Mouse (Mus musculus) neural tube, embryonic 11.5 days (tissue): ENCODE results near the gene Mmp9. TPM values are rescaled to one million over a fixed set of nuclear protein-coding genes. Genes with fewer than 3 reads are reported as not detected.

Experiments used
- ATAC-seq: fragments of 200-750 bp; cut with Nextera tagmentation; 2 replicates; pipeline ENCODE4 v1.8.0; 2017; ENCODE audit warnings: moderate number of reproducible peaks, mild to moderate bottlenecking, moderate TSS enrichment, moderate library complexity; ENCODE audit not compliant: insufficient read depth, low FRiP score, low TSS enrichment
- DNase-seq: peaks from one replicate; pipeline ENCODE4 v3.0.0-alpha.2; 2015; ENCODE audit warnings: low spot score
- H3K27ac ChIP-seq: fragments of 300-500 bp; sonication (generic); 2 replicates; pipeline ENCODE4 v1.5.1; 2014; ENCODE audit warnings: low read depth, mild to moderate bottlenecking, low read length
- H3K27me3 ChIP-seq: fragments of 300-500 bp; sonication (generic); 2 replicates; pipeline ENCODE4 v1.6.1; 2014; ENCODE audit warnings: mild to moderate bottlenecking, low read length, mixed read lengths; ENCODE audit not compliant: control insufficient read depth, insufficient read depth
- H3K36me3 ChIP-seq: fragments of 300-500 bp; sonication (generic); 2 replicates; pipeline ENCODE4 v1.6.1; 2014; ENCODE audit warnings: mild to moderate bottlenecking, low read length, moderate library complexity, mixed read lengths; ENCODE audit not compliant: control insufficient read depth, insufficient read depth
- H3K4me1 ChIP-seq: fragments of 300-500 bp; sonication (generic); 2 replicates; pipeline ENCODE4 v1.6.1; 2014; ENCODE audit warnings: low read length, mixed read lengths; ENCODE audit not compliant: control insufficient read depth, insufficient read depth
- H3K4me2 ChIP-seq: fragments of 300-500 bp; sonication (generic); 2 replicates; pipeline ENCODE4 v1.6.1; 2014; ENCODE audit warnings: low read depth, mild to moderate bottlenecking, moderate library complexity
- H3K4me3 ChIP-seq: fragments of 300-500 bp; sonication (generic); 2 replicates; pipeline ENCODE4 v1.5.1; 2014; ENCODE audit warnings: low read depth, low read length
- H3K9ac ChIP-seq: fragments of 300-500 bp; sonication (generic); 2 replicates; pipeline ENCODE4 v1.6.1; 2014; ENCODE audit warnings: mild to moderate bottlenecking, low read length
- H3K9me3 ChIP-seq: fragments of 300-500 bp; sonication (generic); 2 replicates; pipeline ENCODE4 v1.6.1; 2016; ENCODE audit warnings: low read length; ENCODE audit not compliant: control insufficient read depth
- WGBS: fragments of 180-500 bp; shearing (Covaris S2); extraction: QIAGEN DNeasy Blood & Tissue Kit; methylation state at CpG from one replicate; pipeline ENCODE4 v1.1.7; 2014; 5-methylcytosine and 5-hydroxymethylcytosine counted together
- polyA plus RNA-seq: library from polyadenylated mRNA; unstranded; fragments of >200 nt; fragmentation: Nextera tagmentation; extraction: Ambion mirVana; gene quantifications from 2 replicates; pipeline ENCODE4 v1.2.1, GENCODE M21; 2014

Mmp9 gene
- polyA plus RNA-seq, 1 experiment from 2014 or later = 2.1 TPM

DNA sequence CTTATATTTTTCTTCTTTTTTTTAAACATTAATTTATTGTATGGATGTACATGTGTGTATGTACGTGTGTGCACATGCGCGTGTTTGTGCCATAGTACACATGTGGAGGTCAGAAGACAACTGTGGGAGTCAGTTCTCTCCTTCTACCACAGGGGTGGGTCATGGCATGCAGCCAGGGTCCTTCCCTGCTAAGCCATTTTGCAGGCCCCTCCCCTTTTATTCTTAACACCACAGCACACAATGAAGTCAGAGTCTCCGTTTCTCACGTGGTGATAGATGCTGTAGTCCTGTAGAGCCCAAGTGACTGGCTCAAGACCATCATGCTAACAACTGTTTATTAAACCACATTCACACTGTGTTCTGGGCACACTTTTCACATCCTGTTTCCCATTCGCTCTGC is 45.4 kb downstream of the Mmp9 start:
- Histone ChIP-seq H3K27me3 (no peaks in the 10 kb centered on the region), H3K4me1 (no peaks in the 10 kb centered on the region), H3K36me3 (no peaks in the 10 kb centered on the region), H3K9me3 (no peaks in the 10 kb centered on the region), H3K9ac (no peak overlapping the region), H3K27ac (no peak overlapping the region), H3K4me3 (no peak overlapping the region), H3K4me2 (no peak overlapping the region)
- ATAC-seq (no peak), DNase-seq (no peak)
- WGBS = 83% methylated on average over 6 of the region's 6 CpGs

DNA sequence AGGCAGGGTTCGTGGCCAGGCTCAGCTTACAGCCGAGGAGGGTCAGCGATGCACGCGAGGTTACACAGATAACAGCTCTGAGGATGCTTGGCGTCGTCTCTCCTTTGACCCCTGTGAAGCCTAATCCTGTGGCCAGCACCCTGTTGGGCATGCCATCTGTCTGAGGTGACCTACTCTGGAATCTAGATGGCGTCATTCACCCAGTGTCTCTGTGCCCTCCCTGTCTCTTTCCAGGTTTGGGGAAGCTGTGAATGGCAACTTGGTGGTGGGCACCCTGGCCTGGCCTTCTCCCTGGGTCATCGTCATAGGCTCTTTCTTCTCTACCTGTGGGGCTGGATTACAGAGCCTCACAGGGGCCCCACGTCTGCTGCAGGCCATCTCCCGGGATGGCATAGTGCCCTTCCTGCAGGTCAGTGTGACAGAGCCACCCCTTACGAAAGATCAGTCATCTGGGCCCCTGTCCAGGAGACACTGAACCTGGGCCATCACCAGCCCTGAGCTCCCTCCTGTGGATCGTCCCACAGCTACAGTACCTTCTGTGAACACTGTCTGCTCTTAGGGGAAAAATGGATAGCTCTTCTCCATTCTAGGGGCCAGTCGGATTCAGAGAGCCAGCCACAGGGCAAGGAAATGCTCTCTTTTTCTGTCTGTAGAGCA is 45.9 kb downstream of the Mmp9 start:
- H3K9me3 ChIP-seq = no peaks in the 10 kb centered on the region
- 82% methylated on average over 14 of the region's 14 CpGs for WGBS
- H3K36me3 ChIP-seq = no peaks in the 10 kb centered on the region
- no peak overlapping the region for H3K9ac ChIP-seq
- no peak overlapping the region for H3K4me3 ChIP-seq
- no peak for ATAC-seq
- no peak overlapping the region for H3K27ac ChIP-seq
- no peak for DNase-seq
- H3K4me1 ChIP-seq = no peaks in the 10 kb centered on the region
- no peak overlapping the region for H3K4me2 ChIP-seq
- H3K27me3 ChIP-seq = no peaks in the 10 kb centered on the region

DNA sequence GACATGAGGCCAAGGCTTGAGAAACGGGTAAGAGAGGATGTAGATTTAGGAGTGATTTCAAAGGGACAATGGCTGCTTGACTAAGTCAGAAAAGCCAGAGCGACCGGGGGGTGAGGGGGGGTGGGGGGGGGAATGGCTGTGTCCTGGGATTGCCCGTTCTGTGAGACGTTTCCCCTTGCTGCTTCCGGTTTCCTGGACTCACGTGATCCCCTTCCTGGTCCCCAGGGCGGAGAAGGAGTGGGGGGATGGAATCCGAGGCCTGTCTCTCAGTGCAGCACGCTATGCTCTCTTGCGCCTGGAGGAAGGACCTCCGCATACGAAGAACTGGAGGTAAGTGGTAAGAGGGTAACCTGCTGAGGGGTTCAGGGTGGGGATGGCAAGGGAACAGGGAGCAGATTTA is 48.2 kb downstream of the Mmp9 start:
- H3K4me1 ChIP-seq = no peaks in the 10 kb centered on the region
- DNase-seq (no peak), ATAC-seq (no peak)
- 71% methylated on average over 13 of the region's 13 CpGs for WGBS
- H3K27me3 ChIP-seq = no peaks in the 10 kb centered on the region
- H3K4me3 ChIP-seq = no peak overlapping the region
- H3K9me3 ChIP-seq = no peaks in the 10 kb centered on the region
- no peak overlapping the region for H3K9ac ChIP-seq
- H3K4me2 ChIP-seq = no peak overlapping the region
- no peaks in the 10 kb centered on the region for H3K36me3 ChIP-seq
- no peak overlapping the region for H3K27ac ChIP-seq

DNA sequence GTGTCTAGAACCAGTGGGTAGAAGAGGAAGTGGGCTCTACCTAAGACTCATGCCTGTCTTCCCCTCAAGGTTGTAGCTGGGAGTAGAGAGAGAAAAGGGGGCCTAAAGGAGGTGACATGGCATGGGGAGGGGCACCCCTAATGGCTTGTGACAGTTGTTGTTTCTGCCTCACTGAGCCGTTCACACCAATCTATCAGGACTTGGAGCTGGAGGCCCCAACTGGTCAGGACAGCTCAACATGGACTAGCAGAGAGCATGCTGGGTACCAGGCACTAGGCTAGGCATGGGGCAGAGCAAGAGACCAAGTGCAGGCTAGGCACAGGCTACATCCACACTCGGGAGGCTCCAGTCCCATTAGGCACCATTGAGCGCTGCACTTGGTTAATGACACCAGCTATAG is 50.5 kb downstream of the Mmp9 start:
- Histone ChIP-seq H3K4me3 (no peak overlapping the region), H3K9ac (no peak overlapping the region), H3K4me1 (no peaks in the 10 kb centered on the region), H3K9me3 (no peaks in the 10 kb centered on the region), H3K4me2 (no peak overlapping the region), H3K36me3 (no peaks in the 10 kb centered on the region; the same call in 1 of the 2 replicates), H3K27me3 (peaks cover 1% of the 10 kb centered on the region; the same call in 1 of the 2 replicates), H3K27ac (no peak overlapping the region)
- 72% methylated on average over 3 of the region's 3 CpGs for WGBS
- no peak for DNase-seq
- ATAC-seq = no peak

DNA sequence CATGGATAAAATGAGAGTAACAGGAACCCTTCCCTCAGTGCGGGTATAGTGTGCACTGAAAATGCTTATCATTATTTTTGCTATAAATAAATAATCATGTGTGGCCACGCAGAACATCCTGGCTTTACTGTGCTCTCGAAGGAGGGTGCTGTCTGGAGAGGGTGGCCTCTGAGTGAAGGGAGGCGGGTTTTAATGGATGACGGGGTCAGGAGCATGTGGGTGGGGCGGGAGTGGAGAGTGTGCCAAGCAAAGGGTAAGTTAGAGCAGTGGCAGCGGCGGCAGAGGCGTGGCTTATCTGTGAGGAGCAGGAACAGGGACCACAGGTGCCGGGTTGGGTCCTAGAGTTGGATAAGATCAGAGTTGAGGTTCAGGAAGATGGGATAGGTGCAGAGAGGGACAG is 51.2 kb downstream of the Mmp9 start:
- peaks cover 6% of the 10 kb centered on the region for H3K27me3 ChIP-seq
- no peaks in the 10 kb centered on the region for H3K9me3 ChIP-seq
- no peak overlapping the region for H3K27ac ChIP-seq
- H3K9ac ChIP-seq = no peak overlapping the region
- WGBS = 44% methylated on average over 10 of the region's 10 CpGs
- DNase-seq (no peak), ATAC-seq (no peak)
- H3K36me3 ChIP-seq = no peaks in the 10 kb centered on the region; the same call in 1 of the 2 replicates
- H3K4me3 ChIP-seq = no peak overlapping the region
- H3K4me2 ChIP-seq = no peak overlapping the region
- no peaks in the 10 kb centered on the region for H3K4me1 ChIP-seq

DNA sequence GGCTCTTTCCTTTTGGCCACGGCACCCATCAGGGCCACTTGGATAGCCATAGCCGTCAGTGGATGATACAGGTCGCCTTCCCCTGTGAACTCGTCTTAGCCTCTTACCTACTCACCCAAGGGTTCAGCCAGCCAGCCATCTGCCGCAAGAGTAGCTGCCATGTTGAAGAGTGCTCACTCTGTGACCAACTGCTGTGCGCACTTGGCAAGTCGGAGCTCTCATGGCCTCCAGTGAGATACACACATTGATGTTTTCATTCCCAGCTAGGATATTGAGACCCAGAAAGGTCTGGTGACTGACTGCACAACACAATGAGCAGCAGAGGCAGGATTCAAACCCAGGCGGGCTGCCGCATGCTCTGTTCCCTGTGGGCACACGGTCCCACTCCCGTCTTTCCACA is 53.6 kb downstream of the Mmp9 start:
- no peak for DNase-seq
- WGBS = 88% methylated on average over 11 of the region's 11 CpGs
- no peak overlapping the region for H3K4me3 ChIP-seq

DNA sequence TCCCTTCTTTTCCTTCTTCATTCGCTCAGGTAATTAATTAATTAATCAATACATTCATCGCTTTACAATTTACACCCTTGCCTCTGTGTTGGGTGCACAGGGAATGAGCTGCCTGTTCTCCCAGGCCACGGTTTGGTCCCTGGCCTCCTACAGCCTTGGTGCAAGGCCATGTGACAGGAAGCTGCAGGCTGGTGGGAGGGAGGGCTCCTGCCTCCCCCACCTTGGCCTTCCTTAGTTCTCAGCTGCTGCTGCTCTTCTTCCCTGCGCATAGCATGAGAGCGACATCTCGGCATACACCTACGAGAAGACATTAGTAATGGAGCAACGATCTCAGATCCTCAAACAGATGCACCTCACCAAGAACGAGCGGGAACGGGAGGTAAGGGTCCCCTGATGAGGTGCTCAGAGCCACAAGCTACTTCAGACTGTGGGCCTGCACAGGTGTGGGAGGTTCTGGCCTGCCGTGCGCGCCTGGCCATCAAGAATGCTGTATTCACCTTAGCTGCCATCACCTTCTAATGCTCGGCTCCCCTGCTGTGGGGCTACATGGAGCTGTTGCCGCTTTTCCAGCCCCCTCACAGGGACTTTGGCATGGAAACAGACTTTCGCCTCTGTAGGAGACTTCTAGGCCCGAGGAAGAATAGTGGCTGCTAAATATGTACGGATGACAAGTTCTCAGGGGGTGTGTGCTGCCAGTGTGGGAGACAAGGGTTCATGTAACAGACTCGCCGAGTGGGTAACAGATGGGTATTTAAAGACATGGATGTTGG is 54.3 kb downstream of the Mmp9 start:
- WGBS = 60% methylated on average over 21 of the region's 21 CpGs
- H3K9ac ChIP-seq = no peak overlapping the region
- H3K4me1 ChIP-seq = peaks cover 10% of the 10 kb centered on the region; the same call in 1 of the 2 replicates
- H3K36me3 ChIP-seq = peaks cover 2% of the 10 kb centered on the region
- no peak overlapping the region for H3K4me3 ChIP-seq
- no peaks in the 10 kb centered on the region for H3K9me3 ChIP-seq
- no peak overlapping the region for H3K27ac ChIP-seq
- peaks cover 29% of the 10 kb centered on the region for H3K27me3 ChIP-seq
- ATAC-seq = no peak
- DNase-seq = no peak
- no peak overlapping the region for H3K4me2 ChIP-seq

More for the DNA sequence above, 53.6 kb downstream of the Mmp9 start:
- Histone ChIP-seq H3K27me3 (peaks cover 27% of the 10 kb centered on the region), H3K9me3 (no peaks in the 10 kb centered on the region), H3K9ac (no peak overlapping the region), H3K27ac (no peak overlapping the region), H3K4me1 (peaks cover 10% of the 10 kb centered on the region; the same call in 1 of the 2 replicates), H3K36me3 (no peaks in the 10 kb centered on the region; the same call in 1 of the 2 replicates), H3K4me2 (no peak overlapping the region)
- ATAC-seq = no peak

DNA sequence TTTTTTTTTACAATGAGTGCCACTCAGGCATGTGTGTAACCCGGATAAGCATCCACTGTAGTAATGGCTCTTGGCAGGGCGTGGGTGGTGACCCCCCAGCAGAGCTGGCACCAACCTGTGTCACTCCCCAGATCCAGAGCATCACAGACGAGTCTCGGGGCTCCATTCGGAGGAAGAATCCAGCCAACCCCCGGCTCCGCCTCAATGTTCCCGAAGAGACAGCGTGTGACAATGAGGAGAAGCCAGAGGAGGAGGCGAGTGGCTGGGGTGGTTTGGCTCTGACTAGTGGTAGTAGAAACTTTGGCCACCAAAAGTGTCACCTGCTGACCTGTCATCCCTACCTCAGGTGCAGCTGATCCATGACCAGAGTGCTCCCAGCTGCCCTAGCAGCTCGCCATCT is 55.4 kb downstream of the Mmp9 start:
- WGBS = 68% methylated on average over 11 of the region's 11 CpGs
- ATAC-seq = no peak
- no peak overlapping the region for H3K27ac ChIP-seq
- peaks cover 10% of the 10 kb centered on the region; the same call in 1 of the 2 replicates for H3K4me1 ChIP-seq
- DNase-seq = no peak
- no peaks in the 10 kb centered on the region for H3K9me3 ChIP-seq
- H3K4me3 ChIP-seq = no peak overlapping the region
- H3K36me3 ChIP-seq = peaks cover 5% of the 10 kb centered on the region
- H3K4me2 ChIP-seq = no peak overlapping the region
- H3K9ac ChIP-seq = no peak overlapping the region
- H3K27me3 ChIP-seq = peaks cover 32% of the 10 kb centered on the region
